Mouse (Mus musculus): ENCODE data around the gene Fut7. TPM values are rescaled to one million over a fixed set of nuclear protein-coding genes. Genes with fewer than 3 reads are reported as not detected.

Fut7 gene
- polyA plus RNA-seq (2016; fragmentation: Nextera tagmentation; extraction: Ambion mirVana): not detected in 2 replicates

DNA sequence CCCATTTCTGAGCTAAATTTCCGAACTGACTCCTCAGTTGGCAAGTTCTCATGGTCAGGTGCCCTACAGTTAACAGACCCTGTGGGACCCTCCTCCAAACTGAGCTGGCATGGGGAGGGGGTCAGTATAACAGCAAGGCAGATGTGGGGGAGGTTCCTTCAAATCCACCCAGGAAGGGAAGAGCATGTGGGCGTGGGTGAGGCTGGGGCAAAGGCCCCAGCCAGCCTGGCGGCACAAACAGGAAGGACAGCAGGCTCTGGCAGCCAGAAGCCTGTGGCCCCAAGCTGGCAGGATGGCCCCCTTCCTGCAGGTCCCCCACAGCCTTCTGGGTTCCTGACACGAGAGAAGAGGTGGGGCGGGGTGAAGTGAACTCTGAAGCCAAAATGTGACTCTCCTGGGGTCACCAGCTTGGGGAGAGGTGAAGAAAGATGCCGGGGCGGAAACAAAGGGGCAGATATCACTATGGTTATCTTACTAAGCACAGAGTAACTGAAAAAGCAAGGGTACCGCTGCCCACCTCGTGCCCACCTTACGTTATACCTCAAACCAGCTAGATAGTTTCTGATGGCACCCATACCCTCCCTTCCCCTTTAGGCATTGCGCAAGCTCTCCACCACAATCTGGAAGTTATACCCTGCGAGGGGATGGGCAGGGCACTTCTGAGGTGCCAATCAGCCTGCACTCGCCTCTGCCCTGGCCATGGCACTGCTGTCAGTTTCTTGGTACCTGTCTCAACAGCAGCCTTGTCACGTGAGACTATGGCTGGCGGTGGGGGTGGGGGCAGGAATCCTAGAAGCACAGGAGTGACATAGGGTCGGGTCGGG lies at the start of gene Fut7:
Gene Fut7 (plus strand): TSS at position 681 of the 824 bp plus-strand sequence.
- Histone ChIP-seq H3K4me3 (no peak within 1 kb of the TSS), H3K4me1 (no peaks in the 10 kb centered on the region), H3K27me3 (ENCODE audit: insufficient read depth, poor library complexity, severe bottlenecking) (peaks cover 58% of the 10 kb centered on the region), H3K36me3 (no peaks in the 10 kb centered on the region), H3K9me3 (no peaks in the 10 kb centered on the region), H3K27ac (0 out of 2 replicates have a peak within 1 kb of the TSS, but pooled peaks have one; percentile 2)
- 55% methylated on average over 17 of the region's 17 CpGs for WGBS
- no peak for DNase-seq (ENCODE audit: low spot score)

DNA sequence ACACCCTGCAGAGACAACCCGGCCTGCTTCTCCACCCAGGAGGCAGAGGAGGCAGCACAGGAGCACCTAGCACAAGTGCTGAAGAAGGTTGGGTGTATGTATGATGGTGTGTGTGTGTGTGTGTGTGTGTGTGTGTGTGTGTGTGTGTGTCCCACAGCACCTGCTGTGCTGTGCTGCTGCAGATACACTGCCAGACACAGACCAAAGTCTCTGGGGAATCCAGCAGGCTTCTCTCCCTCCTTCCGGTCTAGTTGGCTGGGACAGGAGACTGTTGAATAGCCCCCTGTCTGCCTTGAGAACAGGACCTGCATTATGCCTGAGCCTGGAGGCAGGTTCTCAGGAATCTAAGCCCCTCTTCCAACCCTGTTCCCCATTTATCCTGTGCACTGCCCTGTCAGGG lies 49.6 kb upstream of the Fut7 start:
- 33% methylated on average over 2 of the region's 2 CpGs for WGBS
- Histone ChIP-seq H3K4me3 (peak overlapping the region; percentile 87), H3K9me3 (no peaks in the 10 kb centered on the region), H3K27me3 (ENCODE audit: insufficient read depth, poor library complexity, severe bottlenecking) (peaks cover 16% of the 10 kb centered on the region; the same call in 1 of the 2 replicates), H3K4me1 (peaks cover 29% of the 10 kb centered on the region), H3K27ac (no peak overlapping the region), H3K36me3 (peaks cover 33% of the 10 kb centered on the region)
- no peak for DNase-seq (ENCODE audit: low spot score)

DNA sequence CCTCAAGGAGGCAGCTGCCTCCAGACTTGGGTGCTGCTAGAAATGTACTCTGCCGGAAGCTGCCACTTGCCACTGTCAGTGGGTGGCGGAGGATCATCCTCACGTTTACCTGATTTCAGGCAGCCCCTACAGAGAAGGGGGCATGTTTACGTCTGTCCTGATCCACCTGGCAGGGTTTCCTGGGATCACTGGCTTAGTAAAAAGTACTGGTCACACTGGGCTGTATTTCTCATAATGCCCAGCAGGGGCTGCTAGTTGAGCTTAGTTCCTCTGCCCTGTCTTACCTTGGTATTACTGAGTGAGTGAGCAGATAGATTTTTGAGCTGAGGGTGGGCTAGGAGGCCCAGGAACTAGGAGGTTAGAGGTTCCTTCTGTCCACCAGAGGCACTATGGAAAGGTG lies 46.5 kb upstream of the Fut7 start:
- H3K9me3 ChIP-seq: no peaks in the 10 kb centered on the region
- H3K36me3 ChIP-seq: peaks cover 33% of the 10 kb centered on the region
- H3K27ac ChIP-seq: no peak overlapping the region
- no peak for DNase-seq (ENCODE audit: low spot score)
- no peak overlapping the region for H3K4me3 ChIP-seq
- WGBS: 51% methylated on average over 4 of the region's 4 CpGs
- H3K27me3 ChIP-seq (ENCODE audit: insufficient read depth, poor library complexity, severe bottlenecking): no peaks in the 10 kb centered on the region
- H3K4me1 ChIP-seq: peaks cover 28% of the 10 kb centered on the region

DNA sequence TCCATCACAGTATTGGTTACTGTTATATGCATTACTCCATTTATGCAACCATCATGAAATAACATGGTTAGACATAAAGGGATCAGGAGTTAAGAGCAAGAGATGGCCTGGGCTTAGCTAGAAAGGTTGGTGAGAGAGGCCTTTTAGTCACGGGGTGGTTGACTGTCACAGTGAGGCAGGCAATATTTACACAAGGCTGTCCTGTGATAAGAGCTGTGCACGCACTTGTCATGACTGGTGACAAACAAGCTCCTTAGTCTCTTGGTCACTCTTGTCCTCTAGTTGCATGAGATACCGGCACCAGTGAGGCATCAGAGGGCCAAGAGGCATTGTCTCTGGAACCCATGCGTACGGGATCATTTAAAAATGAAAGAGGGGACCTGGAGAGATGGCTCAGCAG lies 38.6 kb upstream of the Fut7 start:
- Histone ChIP-seq H3K9me3 (no peaks in the 10 kb centered on the region), H3K4me3 (no peak overlapping the region), H3K4me1 (no peaks in the 10 kb centered on the region), H3K36me3 (no peaks in the 10 kb centered on the region), H3K27ac (no peak overlapping the region), H3K27me3 (ENCODE audit: insufficient read depth, poor library complexity, severe bottlenecking) (peaks cover 9% of the 10 kb centered on the region; the same call in 1 of the 2 replicates)
- no peak for DNase-seq (ENCODE audit: low spot score)
- WGBS: 57% methylated on average over 5 of the region's 5 CpGs

DNA sequence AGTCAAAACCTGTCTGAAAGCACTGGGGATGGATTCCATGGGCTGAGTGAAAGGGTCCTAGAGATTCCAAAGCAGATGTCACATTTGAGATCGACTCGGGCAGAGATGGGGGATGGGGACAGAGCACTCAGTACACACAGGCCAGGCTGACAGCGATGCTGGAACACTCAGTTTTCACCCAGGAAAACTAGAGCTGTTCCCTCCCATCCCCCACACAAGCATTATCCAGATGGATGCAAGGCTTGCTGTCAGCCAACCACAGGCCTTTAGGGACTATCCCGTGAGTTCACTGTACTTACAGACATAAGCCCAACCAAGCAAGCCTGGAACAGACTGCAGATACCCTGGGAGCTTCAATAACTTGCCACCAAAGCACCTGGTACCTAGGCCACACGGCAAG lies 31.8 kb upstream of the Fut7 start:
- no peak for DNase-seq (ENCODE audit: low spot score)
- H3K4me3 ChIP-seq: no peak overlapping the region
- peaks cover 50% of the 10 kb centered on the region for H3K27me3 ChIP-seq (ENCODE audit: insufficient read depth, poor library complexity, severe bottlenecking)
- 72% methylated on average over 5 of the region's 5 CpGs for WGBS
- peaks cover 18% of the 10 kb centered on the region for H3K4me1 ChIP-seq
- H3K9me3 ChIP-seq: no peaks in the 10 kb centered on the region
- no peaks in the 10 kb centered on the region for H3K36me3 ChIP-seq
- H3K27ac ChIP-seq: no peak overlapping the region

DNA sequence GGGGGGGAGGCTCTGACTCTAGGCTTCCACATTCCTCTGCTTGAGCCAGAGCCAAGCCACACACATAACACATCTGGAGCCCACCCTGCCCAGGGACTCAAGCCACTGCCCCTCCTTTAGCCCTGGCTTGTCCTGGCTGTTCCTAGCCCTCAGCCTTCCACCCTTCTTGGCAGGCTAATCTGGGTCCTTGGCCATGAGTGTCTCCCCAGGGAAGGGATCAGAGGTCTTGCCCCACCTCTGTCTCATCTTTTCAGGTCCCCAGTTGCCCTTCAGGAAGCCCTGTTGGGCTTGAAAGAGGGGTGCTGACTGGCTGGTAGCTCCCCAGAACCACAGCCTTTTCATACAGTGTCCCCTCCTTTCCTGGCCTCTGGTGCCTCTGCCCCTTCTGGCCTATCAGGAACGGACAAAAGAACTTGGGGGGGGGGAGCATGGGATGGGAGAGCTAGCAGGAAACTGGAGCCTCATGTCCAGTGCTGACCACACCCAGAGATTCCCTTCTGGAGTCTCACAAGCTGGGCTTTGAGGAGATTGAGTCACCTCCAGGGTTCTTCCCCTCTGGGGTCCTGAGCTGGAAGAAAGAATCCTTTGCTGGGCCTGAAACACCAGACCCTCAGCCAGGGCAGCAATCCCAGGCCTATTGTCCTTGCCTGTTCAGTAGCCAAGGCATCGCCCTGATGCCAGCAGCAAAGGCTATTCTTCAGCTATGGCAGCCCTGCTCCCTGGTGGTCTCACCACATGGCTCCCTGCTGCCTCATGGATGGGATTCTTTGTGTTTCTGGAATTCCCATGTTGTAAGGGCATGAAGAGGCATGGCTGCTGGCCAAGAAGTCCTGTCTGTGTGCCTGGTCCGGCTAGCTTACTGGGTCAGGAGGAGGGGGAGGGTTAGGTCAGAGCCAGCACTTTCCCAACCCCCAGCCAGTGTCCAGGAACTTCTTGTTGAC lies 28.5 kb upstream of the Fut7 start:
- H3K4me3 ChIP-seq: no peak overlapping the region
- H3K4me1 ChIP-seq: peaks cover 21% of the 10 kb centered on the region
- no peak overlapping the region for H3K27ac ChIP-seq
- no peaks in the 10 kb centered on the region for H3K9me3 ChIP-seq
- no peaks in the 10 kb centered on the region for H3K36me3 ChIP-seq
- DNase-seq (ENCODE audit: low spot score): no peak
- WGBS: 33% methylated on average over 3 of the region's 3 CpGs
- peaks cover 80% of the 10 kb centered on the region for H3K27me3 ChIP-seq (ENCODE audit: insufficient read depth, poor library complexity, severe bottlenecking)

DNA sequence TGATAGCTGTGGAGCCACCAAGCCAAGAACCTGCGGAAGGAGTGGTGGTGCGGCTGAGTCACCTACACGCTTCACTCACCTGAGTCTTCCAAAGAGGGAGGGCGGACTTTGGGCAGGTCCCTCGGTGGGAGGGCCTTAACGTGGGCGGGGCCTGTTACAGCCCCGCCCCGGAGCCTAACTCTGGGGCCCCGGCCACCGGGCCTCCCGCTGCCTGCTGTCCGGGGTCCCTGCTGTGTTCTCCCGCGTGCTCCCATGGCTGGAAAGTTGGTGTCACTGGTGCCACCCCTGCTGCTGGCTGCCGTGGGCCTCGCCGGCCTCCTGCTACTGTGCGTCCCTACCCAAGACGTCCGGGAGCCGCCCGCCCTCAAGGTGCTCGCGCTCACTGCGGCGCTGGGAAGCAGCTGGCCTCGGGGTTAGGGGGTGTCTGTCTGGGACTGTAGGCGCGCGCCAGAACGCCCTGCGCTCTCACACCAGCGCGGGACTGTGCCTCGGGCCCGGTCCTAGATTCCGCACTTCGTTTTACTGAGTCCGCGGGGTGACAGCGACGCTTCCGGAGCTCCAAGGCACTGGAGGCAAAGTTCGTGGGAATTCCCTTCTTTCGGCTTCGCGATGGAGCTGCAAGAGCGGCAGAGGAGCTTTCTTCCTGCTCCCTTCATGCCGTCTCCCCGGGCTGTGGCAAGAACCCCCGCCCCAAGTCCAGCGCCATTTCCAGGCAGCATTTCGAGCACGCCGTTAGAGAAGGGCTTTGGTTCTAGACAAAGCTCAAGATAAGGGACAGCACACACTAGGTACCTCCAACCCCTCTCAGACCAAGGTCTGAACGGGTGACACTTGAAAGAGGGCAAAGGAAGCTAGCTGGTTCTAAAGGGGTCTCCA lies 27.1 kb upstream of the Fut7 start, which contains the start of gene Entpd2:
Gene Entpd2 (plus strand): TSS at position 154 of the 876 bp plus-strand sequence.
- Histone ChIP-seq H3K4me1 (peaks cover 26% of the 10 kb centered on the region), H3K4me3 (peak within 1 kb of the TSS; percentile 55), H3K36me3 (no peaks in the 10 kb centered on the region), H3K27ac (no peak within 1 kb of the TSS), H3K9me3 (no peaks in the 10 kb centered on the region), H3K27me3 (ENCODE audit: insufficient read depth, poor library complexity, severe bottlenecking) (peaks cover 94% of the 10 kb centered on the region)
- no peak for DNase-seq (ENCODE audit: low spot score)
- WGBS: 1% methylated on average over 57 of the region's 57 CpGs

DNA sequence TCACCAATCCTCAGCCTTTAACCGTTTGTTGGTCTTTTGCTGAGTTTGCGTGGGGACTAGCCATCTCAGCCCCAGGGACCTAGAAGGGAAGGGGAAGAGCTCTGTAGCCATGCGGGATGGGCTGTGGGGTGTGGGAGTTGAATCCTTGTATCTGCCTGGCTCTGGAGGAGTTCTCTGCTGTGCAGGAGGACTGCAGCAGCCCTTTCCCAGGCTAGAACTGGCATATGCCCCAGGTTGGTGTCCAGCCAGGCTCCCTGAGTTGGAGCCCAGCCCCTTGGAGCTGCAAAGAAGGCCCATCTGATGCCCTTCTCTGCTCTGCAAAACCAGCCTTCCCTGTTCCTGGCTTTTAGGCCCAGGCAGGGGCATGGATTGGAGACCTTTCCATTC lies 26.5 kb upstream of the Fut7 start:
- Histone ChIP-seq H3K4me3 (peak overlapping the region; percentile 55), H3K4me1 (peaks cover 26% of the 10 kb centered on the region), H3K27ac (no peak overlapping the region), H3K27me3 (ENCODE audit: insufficient read depth, poor library complexity, severe bottlenecking) (peaks cover 97% of the 10 kb centered on the region), H3K9me3 (no peaks in the 10 kb centered on the region), H3K36me3 (no peaks in the 10 kb centered on the region)
- 25% methylated on average over 3 of the region's 3 CpGs for WGBS
- DNase-seq (ENCODE audit: low spot score): no peak

DNA sequence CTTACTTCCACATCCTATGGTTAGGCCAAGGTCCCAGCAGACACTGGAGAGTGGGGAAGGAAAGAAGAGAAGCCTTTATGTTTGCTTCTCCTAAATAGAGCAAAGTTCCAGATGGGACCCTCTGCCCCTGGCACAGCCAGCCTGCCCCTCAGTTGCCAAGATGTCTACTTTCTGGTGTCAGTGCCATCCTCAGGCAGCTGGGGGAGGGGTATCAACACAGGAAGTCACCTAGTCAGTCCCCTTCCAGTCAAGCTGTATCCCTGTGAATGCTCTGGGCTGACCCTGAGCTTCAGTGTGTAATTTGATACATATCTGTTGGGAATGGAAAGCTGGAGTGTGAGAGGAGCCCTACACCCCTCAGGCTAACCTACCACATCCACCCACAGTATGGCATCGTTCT lies 26.1 kb upstream of the Fut7 start:
- 44% methylated on average over 1 of the region's 1 CpGs for WGBS
- H3K9me3 ChIP-seq: no peaks in the 10 kb centered on the region
- peaks cover 98% of the 10 kb centered on the region for H3K27me3 ChIP-seq (ENCODE audit: insufficient read depth, poor library complexity, severe bottlenecking)
- H3K4me1 ChIP-seq: peaks cover 26% of the 10 kb centered on the region
- H3K4me3 ChIP-seq: no peak overlapping the region
- H3K27ac ChIP-seq: no peak overlapping the region
- no peaks in the 10 kb centered on the region for H3K36me3 ChIP-seq
- no peak for DNase-seq (ENCODE audit: low spot score)

DNA sequence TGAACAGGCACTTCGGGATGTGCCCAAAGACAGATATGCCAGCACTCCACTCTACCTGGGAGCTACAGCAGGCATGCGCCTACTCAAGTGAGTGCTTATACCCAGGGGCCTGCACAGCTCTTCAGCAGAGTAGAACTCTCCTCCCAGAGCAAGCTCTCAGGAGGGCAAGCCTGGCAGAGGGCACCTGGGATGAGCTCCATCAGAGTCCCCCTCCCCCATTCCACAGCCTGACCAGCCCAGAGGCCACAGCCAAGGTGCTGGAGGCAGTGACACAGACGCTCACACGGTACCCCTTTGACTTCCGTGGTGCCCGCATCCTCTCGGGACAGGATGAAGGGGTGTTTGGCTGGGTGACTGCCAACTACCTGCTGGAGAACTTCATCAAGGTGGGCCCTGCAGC lies 25.0 kb upstream of the Fut7 start:
- WGBS: 81% methylated on average over 7 of the region's 7 CpGs
- Histone ChIP-seq H3K9me3 (no peaks in the 10 kb centered on the region), H3K27ac (no peak overlapping the region), H3K36me3 (no peaks in the 10 kb centered on the region), H3K4me1 (peaks cover 33% of the 10 kb centered on the region), H3K27me3 (ENCODE audit: insufficient read depth, poor library complexity, severe bottlenecking) (peaks cover 100% of the 10 kb centered on the region), H3K4me3 (no peak overlapping the region)
- no peak for DNase-seq (ENCODE audit: low spot score)

DNA sequence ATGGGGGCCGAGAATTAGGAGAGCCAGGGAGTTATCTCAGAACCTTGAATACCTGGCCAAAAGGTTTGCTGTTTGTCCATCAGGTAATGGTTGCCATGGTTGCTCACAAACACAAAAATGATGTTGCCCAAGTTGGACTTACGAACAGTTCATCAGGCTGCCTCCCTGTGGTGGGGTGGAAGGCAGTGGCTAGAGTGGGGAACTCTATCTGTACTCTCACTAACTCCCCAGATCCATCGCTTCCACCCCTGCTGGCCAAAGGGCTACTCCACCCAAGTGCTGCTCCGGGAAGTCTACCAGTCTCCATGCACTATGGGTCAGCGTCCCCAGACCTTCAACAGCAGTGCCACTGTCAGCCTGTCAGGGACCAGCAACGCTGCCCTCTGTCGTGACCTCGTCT lies 24.0 kb upstream of the Fut7 start, which contains the start of gene Npdc1:
Gene Npdc1 (plus strand): TSS at position 301 of the 400 bp plus-strand sequence.
- Histone ChIP-seq H3K27me3 (ENCODE audit: insufficient read depth, poor library complexity, severe bottlenecking) (peaks cover 100% of the 10 kb centered on the region), H3K9me3 (no peaks in the 10 kb centered on the region), H3K4me3 (no peak within 1 kb of the TSS), H3K27ac (no peak within 1 kb of the TSS), H3K36me3 (no peaks in the 10 kb centered on the region), H3K4me1 (peaks cover 36% of the 10 kb centered on the region)
- no peak for DNase-seq (ENCODE audit: low spot score)
- WGBS: 53% methylated on average over 8 of the region's 8 CpGs

DNA sequence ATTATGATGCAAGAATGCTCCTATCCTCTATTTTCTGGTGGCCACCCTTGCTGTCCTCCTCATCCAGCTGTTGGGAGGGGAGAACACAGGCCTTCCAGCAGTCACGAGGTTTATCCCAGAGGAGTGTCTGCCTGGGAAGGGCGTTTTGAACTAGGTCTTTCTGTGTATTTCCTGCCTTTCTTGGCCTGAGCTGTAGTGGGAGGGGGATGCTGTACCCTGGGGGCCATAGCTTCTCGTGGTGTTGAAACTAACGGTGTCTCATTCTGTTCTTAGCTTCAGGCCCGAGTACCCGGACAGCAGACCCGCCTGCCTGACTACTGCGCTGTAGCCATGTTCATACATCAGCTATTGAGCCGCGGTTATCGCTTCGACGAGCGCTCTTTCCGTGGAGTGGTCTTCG lies 22.8 kb upstream of the Fut7 start:
- peak overlapping the region; percentile 22; the same call in 1 of the 2 replicates for H3K4me3 ChIP-seq
- WGBS: 24% methylated on average over 16 of the region's 16 CpGs

More for the DNA sequence above, 22.8 kb upstream of the Fut7 start:
- Histone ChIP-seq H3K4me1 (peaks cover 26% of the 10 kb centered on the region), H3K27me3 (ENCODE audit: insufficient read depth, poor library complexity, severe bottlenecking) (peaks cover 98% of the 10 kb centered on the region), H3K27ac (no peak overlapping the region), H3K9me3 (no peaks in the 10 kb centered on the region), H3K36me3 (no peaks in the 10 kb centered on the region)
- DNase-seq (ENCODE audit: low spot score): no peak

All from heart, embryonic 10.5 days (tissue).